Mouse (Mus musculus): ENCODE measurements around the gene Egfl7. TPM values are rescaled to one million over a fixed set of nuclear protein-coding genes. Genes with fewer than 3 reads are reported as not detected.

Egfl7 gene
- polyA plus RNA-seq, 1 experiment = 2,032 TPM

GRCm38 (mm10) chr2:26556535-26556993 lies 23.2 kb upstream of the Egfl7 start:
- DNase-seq = no peak
- 34% methylated on average over 4 of the region's 4 CpGs for WGBS
- Histone ChIP-seq H3K4me1 (ENCODE audit: control insufficient read depth, insufficient read depth, low read length) (peaks cover 31% of the 10 kb centered on the region), H3K4me3 (replicated peaks; ENCODE audit: extremely low read depth, low read depth, low read length) (no peak overlapping the region)
- TF ChIP-seq CTCF (IDR thresholded peaks at IDR 0.05; ENCODE audit: insufficient read depth, low read length) = no peak
- TF ChIP-seq POLR2A (IDR thresholded peaks at IDR 0.05; ENCODE audit: borderline replicate concordance, extremely low read depth, low read depth, low read length) = no peak

- H3K4me3 ChIP-seq (replicated peaks; ENCODE audit: extremely low read depth, low read depth, low read length) = no peak overlapping the region
- DNase-seq = no peak
- no peak for TF ChIP-seq POLR2A (IDR thresholded peaks at IDR 0.05; ENCODE audit: borderline replicate concordance, extremely low read depth, low read depth, low read length)
- peaks cover 14% of the 10 kb centered on the region for H3K4me1 ChIP-seq (ENCODE audit: control insufficient read depth, insufficient read depth, low read length)
- 83% methylated on average over 5 of the region's 5 CpGs for WGBS
These were observed 19.3 kb upstream of the Egfl7 start for GRCm38 (mm10) chr2:26560506-26560905.

- H3K4me3 ChIP-seq (replicated peaks; ENCODE audit: extremely low read depth, low read depth, low read length) = no peak overlapping the region
- TF ChIP-seq POLR2A (IDR thresholded peaks at IDR 0.05; ENCODE audit: borderline replicate concordance, extremely low read depth, low read depth, low read length) (no peak), CTCF (IDR thresholded peaks at IDR 0.05; ENCODE audit: insufficient read depth, low read length) (peak; percentile 57)
- DNase-seq = no peak
- WGBS = 36% methylated on average over 6 of the region's 6 CpGs
- peaks cover 4% of the 10 kb centered on the region for H3K4me1 ChIP-seq (ENCODE audit: control insufficient read depth, insufficient read depth, low read length)
These were observed 18.3 kb upstream of the Egfl7 start for GRCm38 (mm10) chr2:26561351-26562016.

- TF ChIP-seq CTCF (IDR thresholded peaks at IDR 0.05; ENCODE audit: insufficient read depth, low read length) (peak; percentile 81), POLR2A (IDR thresholded peaks at IDR 0.05; ENCODE audit: borderline replicate concordance, extremely low read depth, low read depth, low read length) (no peak)
- WGBS = 12% methylated on average over 4 of the region's 4 CpGs
- no peaks in the 10 kb centered on the region; the same call in 1 of the 2 replicates for H3K4me1 ChIP-seq (ENCODE audit: control insufficient read depth, insufficient read depth, low read length)
- no peak overlapping the region for H3K4me3 ChIP-seq (replicated peaks; ENCODE audit: extremely low read depth, low read depth, low read length)
- no peak for DNase-seq
These were observed 13.6 kb upstream of the Egfl7 start for GRCm38 (mm10) chr2:26566221-26566620.

GRCm38 (mm10) chr2:26570034-26570433 lies 9.8 kb upstream of the Egfl7 start:
- Histone ChIP-seq H3K4me1 (ENCODE audit: control insufficient read depth, insufficient read depth, low read length) (peaks cover 25% of the 10 kb centered on the region), H3K4me3 (replicated peaks; ENCODE audit: extremely low read depth, low read depth, low read length) (peak overlapping the region; percentile 47)
- TF ChIP-seq CTCF (IDR thresholded peaks at IDR 0.05; ENCODE audit: insufficient read depth, low read length) = peak; percentile 71
- TF ChIP-seq POLR2A (IDR thresholded peaks at IDR 0.05; ENCODE audit: borderline replicate concordance, extremely low read depth, low read depth, low read length) = no peak
- peak; percentile 58 for DNase-seq
- WGBS = 10% methylated on average over 3 of the region's 3 CpGs

- TF ChIP-seq POLR2A (IDR thresholded peaks at IDR 0.05; ENCODE audit: borderline replicate concordance, extremely low read depth, low read depth, low read length) (no peak; the same call in 1 of the 2 replicates), CTCF (IDR thresholded peaks at IDR 0.05; ENCODE audit: insufficient read depth, low read length) (no peak)
- no peak for DNase-seq
- Histone ChIP-seq H3K4me1 (ENCODE audit: control insufficient read depth, insufficient read depth, low read length) (peaks cover 28% of the 10 kb centered on the region), H3K4me3 (replicated peaks; ENCODE audit: extremely low read depth, low read depth, low read length) (peak overlapping the region; percentile 25)
- WGBS = 42% methylated on average over 9 of the region's 9 CpGs
These were observed 8.4 kb upstream of the Egfl7 start for GRCm38 (mm10) chr2:26571400-26571799.

GRCm38 (mm10) chr2:26571826-26572225 lies 8.0 kb upstream of the Egfl7 start:
- peak; percentile 51 for DNase-seq
- peak overlapping the region; percentile 35 for H3K4me3 ChIP-seq (replicated peaks; ENCODE audit: extremely low read depth, low read depth, low read length)

GRCm38 (mm10) chr2:26573396-26573795 lies 6.4 kb upstream of the Egfl7 start:
- Histone ChIP-seq H3K4me3 (replicated peaks; ENCODE audit: extremely low read depth, low read depth, low read length) (no peak overlapping the region), H3K4me1 (ENCODE audit: control insufficient read depth, insufficient read depth, low read length) (peaks cover 28% of the 10 kb centered on the region)
- TF ChIP-seq POLR2A (IDR thresholded peaks at IDR 0.05; ENCODE audit: borderline replicate concordance, extremely low read depth, low read depth, low read length) = peak; percentile 31; the same call in 1 of the 2 replicates
- TF ChIP-seq CTCF (IDR thresholded peaks at IDR 0.05; ENCODE audit: insufficient read depth, low read length) = no peak
- 16% methylated on average over 12 of the region's 12 CpGs for WGBS
- DNase-seq = peak; percentile 30

More at GRCm38 (mm10) chr2:26571826-26572225, 8.0 kb upstream of the Egfl7 start:
- H3K4me1 ChIP-seq (ENCODE audit: control insufficient read depth, insufficient read depth, low read length) = peaks cover 28% of the 10 kb centered on the region
- WGBS = 56% methylated on average over 5 of the region's 5 CpGs
- TF ChIP-seq CTCF (IDR thresholded peaks at IDR 0.05; ENCODE audit: insufficient read depth, low read length) = no peak
- peak; percentile 46; the same call in 1 of the 2 replicates for TF ChIP-seq POLR2A (IDR thresholded peaks at IDR 0.05; ENCODE audit: borderline replicate concordance, extremely low read depth, low read depth, low read length)

- Histone ChIP-seq H3K4me3 (replicated peaks; ENCODE audit: extremely low read depth, low read depth, low read length) (no peak overlapping the region), H3K4me1 (ENCODE audit: control insufficient read depth, insufficient read depth, low read length) (peaks cover 28% of the 10 kb centered on the region)
- WGBS = 6% methylated on average over 5 of the region's 5 CpGs
- DNase-seq = no peak
- TF ChIP-seq POLR2A (IDR thresholded peaks at IDR 0.05; ENCODE audit: borderline replicate concordance, extremely low read depth, low read depth, low read length) = no peak
- TF ChIP-seq CTCF (IDR thresholded peaks at IDR 0.05; ENCODE audit: insufficient read depth, low read length) = no peak
These were observed 6.0 kb upstream of the Egfl7 start for GRCm38 (mm10) chr2:26573807-26574206.

GRCm38 (mm10) chr2:26574862-26575261 lies 5.0 kb upstream of the Egfl7 start:
- 48% methylated on average over 5 of the region's 5 CpGs for WGBS
- peaks cover 33% of the 10 kb centered on the region for H3K4me1 ChIP-seq (ENCODE audit: control insufficient read depth, insufficient read depth, low read length)
- no peak overlapping the region for H3K4me3 ChIP-seq (replicated peaks; ENCODE audit: extremely low read depth, low read depth, low read length)
- TF ChIP-seq CTCF (IDR thresholded peaks at IDR 0.05; ENCODE audit: insufficient read depth, low read length) (no peak), POLR2A (IDR thresholded peaks at IDR 0.05; ENCODE audit: borderline replicate concordance, extremely low read depth, low read depth, low read length) (no peak)
- no peak for DNase-seq

Measured in lung, adult 2 months (tissue).